Mouse (Mus musculus): ENCODE data around the gene Sult3a2. TPM values are rescaled to one million over a fixed set of nuclear protein-coding genes. Genes with fewer than 3 reads are reported as not detected.
A peak's percentile ranks its signal among the peaks of the same experiment; 100 is the strongest.
"Not testable (repeated sequence)": the region's sequence is repeated elsewhere in the genome, so short reads cannot be mapped to it uniquely, and the experiment has no call there.

Gene Sult3a2
- total RNA-seq, 1 experiment, result not detected

DNA sequence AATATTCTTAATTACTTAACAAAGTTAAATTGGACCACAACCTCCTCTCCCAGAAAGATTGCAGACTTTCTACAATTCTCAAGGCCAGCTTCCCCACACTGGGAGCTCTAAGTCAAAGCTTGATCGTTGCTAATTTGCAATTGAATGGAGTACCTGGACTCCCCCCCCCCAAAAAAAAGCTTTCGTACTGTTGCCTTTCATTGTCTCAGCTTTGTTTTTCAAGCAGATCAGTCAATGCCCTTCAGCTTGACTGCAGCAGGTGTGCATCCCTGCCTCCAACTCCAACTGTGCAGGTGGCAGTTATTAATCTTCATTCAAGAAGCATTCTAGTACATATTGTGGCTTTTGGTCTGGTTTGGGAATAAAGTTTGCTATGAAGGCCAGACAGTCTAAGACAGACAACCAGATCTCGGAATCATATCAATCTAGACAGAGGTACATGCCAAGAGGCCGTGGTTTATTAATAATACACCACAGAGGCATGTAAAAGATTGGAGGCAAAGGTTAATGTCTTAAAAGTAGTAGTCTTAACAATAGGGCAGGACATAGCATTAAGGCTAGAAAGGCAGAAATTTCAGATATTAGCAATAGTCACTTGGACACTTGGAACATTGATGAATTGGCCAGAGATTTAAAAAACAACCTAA, 9.9 kb upstream of the Sult3a2 start:
- DNase-seq (ENCODE audit: low read depth, low spot score); H3K9ac ChIP-seq (ENCODE audit: insufficient read depth, low read depth, low read length, poor library complexity, severe bottlenecking); H3K9me3 ChIP-seq (ENCODE audit: control insufficient read depth, insufficient read depth, low read depth, low read length); in situ Hi-C loops (cut with MboI; ENCODE audit: low sequenced_read_pairs in 2 of 2, unreplicated experiment in 2 of 2); H3K36me3 ChIP-seq (ENCODE audit: control insufficient read depth, insufficient read depth, low read length, poor library complexity, severe bottlenecking): not testable (repeated sequence)
- peaks cover 0 to 17% of the 10 kb centered on the region in 2 experiments; a peak in 2 of 4 replicates for H3K4me1 ChIP-seq (ENCODE audit: control insufficient read depth in 2 of 2, insufficient read depth in 2 of 2, low read length in 2 of 2, poor library complexity in 1 of 2)
- TF ChIP-seq ZNF384 (IDR thresholded peaks at IDR 0.05; ENCODE audit: low read depth, low read length), result peak; percentile 51; the same call in 1 of the 2 replicates
- H3K27ac ChIP-seq (ENCODE audit: insufficient read depth, low read depth, low read length, poor library complexity, severe bottlenecking), result peak overlapping the region; percentile 74; the same call in 1 of the 2 replicates
- H3K4me3 ChIP-seq (ENCODE audit: insufficient read depth in 1 of 2, low read depth in 1 of 2, low read length in 2 of 2, poor library complexity in 1 of 2, severe bottlenecking in 1 of 2), result peak overlapping the region in 1 of 2 experiments; percentile 5; a peak in 1 of 4 replicates

DNA sequence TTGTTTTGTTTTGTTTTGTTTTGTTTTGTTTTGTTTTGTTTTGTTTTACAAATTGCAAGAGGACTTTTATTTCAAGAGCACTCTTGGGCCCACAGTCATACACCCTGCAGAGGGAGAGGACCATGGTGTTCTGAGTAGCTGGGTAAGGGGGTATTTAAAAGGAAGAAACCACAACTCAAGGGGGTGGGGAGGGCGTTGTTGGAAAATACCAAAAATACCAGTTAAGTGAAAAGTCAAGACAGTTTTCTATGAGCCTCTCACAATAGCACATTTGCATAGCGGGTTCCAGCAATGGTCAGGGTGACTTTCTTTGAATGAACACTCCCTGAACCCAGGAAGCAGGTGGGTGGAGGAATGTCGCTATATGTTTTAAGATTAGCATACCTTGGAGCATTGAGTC, 5.7 kb upstream of the Sult3a2 start:
- in situ Hi-C loops (cut with MboI; ENCODE audit: low sequenced_read_pairs in 2 of 2, unreplicated experiment in 2 of 2); H3K9ac ChIP-seq (ENCODE audit: insufficient read depth, low read depth, low read length, poor library complexity, severe bottlenecking); H3K4me3 ChIP-seq (ENCODE audit: insufficient read depth in 1 of 2, low read depth in 1 of 2, low read length in 2 of 2, poor library complexity in 1 of 2, severe bottlenecking in 1 of 2); H3K36me3 ChIP-seq (ENCODE audit: control insufficient read depth, insufficient read depth, low read length, poor library complexity, severe bottlenecking); H3K9me3 ChIP-seq (ENCODE audit: control insufficient read depth, insufficient read depth, low read depth, low read length); H3K4me1 ChIP-seq (ENCODE audit: control insufficient read depth in 2 of 2, insufficient read depth in 2 of 2, low read length in 2 of 2, poor library complexity in 1 of 2); H3K27ac ChIP-seq (ENCODE audit: insufficient read depth, low read depth, low read length, poor library complexity, severe bottlenecking); DNase-seq (ENCODE audit: low read depth, low spot score): not testable (repeated sequence)

DNA sequence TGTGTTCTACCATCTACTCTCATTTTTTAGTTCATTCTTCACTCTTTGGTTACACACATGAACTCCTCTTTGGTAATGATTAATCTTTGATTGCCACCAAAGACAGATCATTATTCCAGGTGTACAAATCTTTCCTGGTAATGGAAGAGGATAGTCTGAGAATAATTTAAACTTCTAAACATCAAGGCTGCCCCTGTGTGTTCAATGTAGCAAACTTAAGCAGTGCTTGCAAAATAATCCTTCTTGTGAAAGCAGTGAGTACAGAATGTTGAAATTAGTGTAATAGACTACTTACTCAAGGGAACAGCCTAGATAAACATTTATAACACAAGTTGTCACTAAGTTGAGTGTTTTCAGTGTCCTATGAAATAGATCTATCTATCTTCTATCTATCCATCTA, 1.0 kb upstream of the Sult3a2 start:
- H3K4me1 ChIP-seq (ENCODE audit: control insufficient read depth in 2 of 2, insufficient read depth in 2 of 2, low read length in 2 of 2, poor library complexity in 1 of 2), result 0 out of 4 replicates have a peak, but pooled peaks cover 0 to 2% of the 10 kb centered on the region in 2 experiments
- no peaks in the 10 kb centered on the region for H3K36me3 ChIP-seq (ENCODE audit: control insufficient read depth, insufficient read depth, low read length, poor library complexity, severe bottlenecking)
- TF ChIP-seq ZC3H11A (IDR thresholded peaks at IDR 0.05; ENCODE audit: borderline replicate concordance, low read depth, low read length), result no peak
- no peak for TF ChIP-seq CHD2 (IDR thresholded peaks at IDR 0.05; ENCODE audit: low read depth, low read length)
- TF ChIP-seq HCFC1 (IDR thresholded peaks at IDR 0.05; ENCODE audit: borderline replicate concordance, insufficient read depth, low read length), result no peak
- no peak overlapping the region for H3K9ac ChIP-seq (ENCODE audit: insufficient read depth, low read depth, low read length, poor library complexity, severe bottlenecking)
- no peak for DNase-seq (ENCODE audit: low read depth, low spot score)
- no peaks in the 10 kb centered on the region; the same call in 1 of the 2 replicates for H3K9me3 ChIP-seq (ENCODE audit: control insufficient read depth, insufficient read depth, low read depth, low read length)
- H3K27ac ChIP-seq (ENCODE audit: insufficient read depth, low read depth, low read length, poor library complexity, severe bottlenecking), result no peak overlapping the region
- in situ Hi-C loops (cut with MboI; ENCODE audit: low sequenced_read_pairs in 2 of 2, unreplicated experiment in 2 of 2), result no loop called here
- no peak overlapping the region for H3K4me3 ChIP-seq (ENCODE audit: insufficient read depth in 1 of 2, low read depth in 1 of 2, low read length in 2 of 2, poor library complexity in 1 of 2, severe bottlenecking in 1 of 2)

DNA sequence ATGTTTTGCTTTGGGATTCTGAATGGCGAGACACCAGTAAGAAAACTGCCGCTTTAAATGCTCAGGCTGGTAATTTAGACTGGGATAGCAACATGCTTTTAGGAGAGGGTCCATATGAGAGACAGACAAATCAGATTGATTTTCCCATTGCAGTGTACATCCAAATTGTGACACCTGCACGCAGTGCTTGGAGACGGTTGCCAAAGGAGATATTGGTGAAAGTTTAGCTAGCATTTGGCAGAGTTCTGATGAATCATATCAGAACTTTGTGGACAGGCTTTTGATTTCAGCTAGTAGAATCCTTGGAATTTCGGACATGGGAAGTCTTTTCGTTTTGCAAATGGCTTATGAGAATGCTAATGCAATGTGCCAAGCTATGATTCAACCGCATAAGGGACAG, 51.3 kb downstream of the Sult3a2 start:
- H3K9me3 ChIP-seq (ENCODE audit: control insufficient read depth, insufficient read depth, low read depth, low read length); H3K4me1 ChIP-seq (ENCODE audit: control insufficient read depth in 2 of 2, insufficient read depth in 2 of 2, low read length in 2 of 2, poor library complexity in 1 of 2); H3K4me3 ChIP-seq (ENCODE audit: insufficient read depth in 1 of 2, low read depth in 1 of 2, low read length in 2 of 2, poor library complexity in 1 of 2, severe bottlenecking in 1 of 2); DNase-seq (ENCODE audit: low read depth, low spot score); H3K9ac ChIP-seq (ENCODE audit: insufficient read depth, low read depth, low read length, poor library complexity, severe bottlenecking); H3K36me3 ChIP-seq (ENCODE audit: control insufficient read depth, insufficient read depth, low read length, poor library complexity, severe bottlenecking); H3K27ac ChIP-seq (ENCODE audit: insufficient read depth, low read depth, low read length, poor library complexity, severe bottlenecking); in situ Hi-C loops (cut with MboI; ENCODE audit: low sequenced_read_pairs in 2 of 2, unreplicated experiment in 2 of 2): not testable (repeated sequence)

DNA sequence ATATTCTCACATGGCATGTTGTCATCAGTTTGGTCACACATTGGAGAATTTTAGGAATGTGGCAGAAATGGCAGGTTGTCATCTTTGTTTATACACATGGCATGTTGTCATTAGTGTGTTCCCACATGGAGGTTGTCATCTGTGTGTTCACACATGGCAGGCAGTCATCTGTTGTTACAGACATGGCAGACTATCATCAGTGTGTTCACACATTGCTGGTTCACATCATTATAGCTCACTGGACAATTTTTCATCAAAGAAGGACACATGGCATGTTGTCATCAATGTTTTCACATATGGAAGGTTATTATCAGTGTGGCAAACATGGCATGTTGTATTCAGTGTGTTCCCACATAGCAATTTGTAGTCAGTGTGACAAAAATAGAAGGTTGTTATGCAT, 53.3 kb downstream of the Sult3a2 start:
- no peak for DNase-seq (ENCODE audit: low read depth, low spot score)
- Histone ChIP-seq H3K9me3 (ENCODE audit: control insufficient read depth, insufficient read depth, low read depth, low read length) (peaks cover 5% of the 10 kb centered on the region; the same call in 1 of the 2 replicates), H3K4me3 (ENCODE audit: insufficient read depth in 1 of 2, low read depth in 1 of 2, low read length in 2 of 2, poor library complexity in 1 of 2, severe bottlenecking in 1 of 2) (no peak overlapping the region), H3K27ac (ENCODE audit: insufficient read depth, low read depth, low read length, poor library complexity, severe bottlenecking) (no peak overlapping the region), H3K36me3 (ENCODE audit: control insufficient read depth, insufficient read depth, low read length, poor library complexity, severe bottlenecking) (no peaks in the 10 kb centered on the region), H3K9ac (ENCODE audit: insufficient read depth, low read depth, low read length, poor library complexity, severe bottlenecking) (no peak overlapping the region), H3K4me1 (ENCODE audit: control insufficient read depth in 2 of 2, insufficient read depth in 2 of 2, low read length in 2 of 2, poor library complexity in 1 of 2) (no peaks in the 10 kb centered on the region)
- no peak for TF ChIP-seq MAFK (IDR thresholded peaks at IDR 0.05; ENCODE audit: insufficient read depth, low read depth, low read length)
- no peak for TF ChIP-seq ZC3H11A (IDR thresholded peaks at IDR 0.05; ENCODE audit: borderline replicate concordance, low read depth, low read length)
- no peak for TF ChIP-seq HCFC1 (IDR thresholded peaks at IDR 0.05; ENCODE audit: borderline replicate concordance, insufficient read depth, low read length)
- TF ChIP-seq ZNF384 (IDR thresholded peaks at IDR 0.05; ENCODE audit: low read depth, low read length), result no peak
- TF ChIP-seq CHD2 (IDR thresholded peaks at IDR 0.05; ENCODE audit: low read depth, low read length), result no peak
- in situ Hi-C loops (cut with MboI; ENCODE audit: low sequenced_read_pairs in 2 of 2, unreplicated experiment in 2 of 2), result no loop called here

All from ES-E14 (cell line).